Mouse (Mus musculus): ENCODE data around the gene Mrpl49.

DNA sequence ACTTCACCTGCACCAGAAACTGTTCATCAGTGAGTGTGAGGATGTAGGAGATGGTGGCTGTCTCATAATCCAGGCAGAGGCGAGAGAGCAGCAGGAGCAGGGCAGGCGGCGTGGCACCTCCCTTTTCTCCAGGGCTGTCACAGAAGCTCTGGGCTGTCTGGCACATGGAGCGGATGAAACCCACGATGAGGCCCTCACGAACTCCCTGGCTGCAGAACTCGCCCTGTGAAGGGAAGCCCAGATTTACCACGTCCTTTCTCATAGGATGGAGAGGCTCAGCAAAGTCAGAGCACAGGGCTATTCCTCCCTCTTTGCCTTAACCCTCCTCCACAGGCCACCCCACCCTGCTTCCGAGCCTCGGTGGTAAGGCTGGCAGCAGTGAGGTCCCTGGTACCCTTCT lies 12.3 kb upstream of the Mrpl49 start:
- TF ChIP-seq EP300 (IDR thresholded peaks at IDR 0.05; ENCODE audit: low read depth) (no peak), CTCF (IDR thresholded peaks at IDR 0.05; ENCODE audit: low read depth) (no peak)

Measured in liver, postnatal 0 days (tissue).